Mouse (Mus musculus) bone marrow, adult 2 months (tissue): ENCODE measurements around the gene D16Ertd472e. TPM values are rescaled to one million over a fixed set of nuclear protein-coding genes. Genes with fewer than 3 reads are reported as not detected.
"Not testable (repeated sequence)": the region's sequence is repeated elsewhere in the genome, so short reads cannot be mapped to it uniquely, and the experiment has no call there.

ENCODE experiments used
- H3K27ac ChIP-seq: fragments of 200-500 bp; 2 replicates; pipeline ENCODE4 v1.5.1; 2012; ENCODE audit warnings: low read depth, mild to moderate bottlenecking, control low read depth, inconsistent platforms, low read length; ENCODE audit not compliant: control insufficient read depth, poor library complexity, insufficient read depth
- H3K4me1 ChIP-seq: fragments of 200-500 bp; 2 replicates; pipeline ENCODE4 v1.6.1; 2011; ENCODE audit warnings: low read length; ENCODE audit not compliant: control insufficient read depth, insufficient read depth
- H3K4me3 ChIP-seq: fragments of 200-500 bp; replicated peaks from 2 replicates; pipeline ENCODE3; 2011; ENCODE audit warnings: mild to moderate bottlenecking, low read depth, low read length, control low read depth; ENCODE audit not compliant: control insufficient read depth
- CTCF ChIP-seq: fragments of 200-500 bp; IDR thresholded peaks from 2 replicates; pipeline ENCODE4 v1.5.1; 2011; ENCODE audit warnings: low read length, control low read depth; ENCODE audit not compliant: control insufficient read depth, insufficient read depth
- POLR2A ChIP-seq: fragments of 200-500 bp; IDR thresholded peaks from 2 replicates; pipeline ENCODE4 v1.6.1; 2011; ENCODE audit warnings: low read depth, mild to moderate bottlenecking, control low read depth, low read length, borderline replicate concordance; ENCODE audit not compliant: control insufficient read depth
- WGBS: fragments of 180-500 bp; shearing (Covaris S2); methylation state at CpG from one replicate; pipeline ENCODE4 v1.1.7; 2018; 5-methylcytosine and 5-hydroxymethylcytosine counted together
- polyA plus RNA-seq: library from polyadenylated mRNA; stranded (reverse); fragments of >200 nt; gene quantifications from 2 replicates; pipeline ENCODE4 v1.2.4, GENCODE M21; 2011; ENCODE audit warnings: low replicate concordance; ENCODE audit not compliant: missing spikeins, insufficient read depth, insufficient read length

D16Ertd472e gene
- polyA plus RNA-seq, 1 experiment = 3.8 TPM

GRCm38 (mm10) chr16:78537322-78537721, 39.2 kb downstream of the D16Ertd472e start:
- no peak overlapping the region for H3K27ac ChIP-seq
- TF ChIP-seq POLR2A = no peak
- no peak for TF ChIP-seq CTCF
- WGBS = 65% methylated on average over 7 of the region's 7 CpGs
- H3K4me1 ChIP-seq = peaks cover 4% of the 10 kb centered on the region; the same call in 1 of the 2 replicates
- H3K4me3 ChIP-seq = no peak overlapping the region

GRCm38 (mm10) chr16:78534468-78534867, 42.0 kb downstream of the D16Ertd472e start:
- Histone ChIP-seq H3K4me1 (peaks cover 1% of the 10 kb centered on the region; the same call in 1 of the 2 replicates), H3K4me3 (no peak overlapping the region), H3K27ac (no peak overlapping the region)
- TF ChIP-seq CTCF (no peak), POLR2A (no peak)
- WGBS = 76% methylated on average over 8 of the region's 8 CpGs

DNA sequence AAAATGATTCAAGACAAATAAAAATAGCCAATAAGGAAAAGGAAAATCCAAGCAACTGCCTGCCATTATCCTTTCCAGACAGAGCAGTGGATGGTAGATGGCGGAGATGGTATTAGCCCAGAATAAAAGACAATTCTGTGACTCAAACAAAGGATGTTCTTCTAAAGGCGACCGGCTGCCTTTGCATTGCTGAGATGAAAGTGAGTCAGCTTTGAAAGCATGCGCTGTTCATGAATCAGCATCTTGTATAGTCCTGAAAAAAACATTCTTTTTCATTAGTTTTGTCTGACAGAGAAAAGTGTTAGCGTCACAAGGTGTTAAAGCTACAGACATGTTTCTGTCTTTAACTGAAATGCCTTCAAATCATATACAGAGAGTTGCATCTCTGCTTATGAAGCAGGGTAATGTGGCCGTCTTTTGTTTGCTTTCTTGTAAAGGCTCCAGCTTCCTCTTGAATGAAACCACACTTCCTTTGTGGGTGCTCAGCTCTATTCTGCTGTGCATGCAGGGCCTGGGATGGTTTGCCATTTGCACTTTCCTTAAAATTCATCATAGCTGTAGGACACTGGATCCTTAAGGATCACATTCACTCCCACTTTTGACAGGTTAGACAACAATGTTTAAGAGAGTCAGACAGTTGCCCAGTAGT, 44.4 kb downstream of the D16Ertd472e start:
- 16% methylated on average over 6 of the region's 6 CpGs for WGBS
- H3K4me1 ChIP-seq = no peaks in the 10 kb centered on the region; the same call in 1 of the 2 replicates
- H3K27ac ChIP-seq = no peak overlapping the region
- no peak for TF ChIP-seq POLR2A
- TF ChIP-seq CTCF = no peak
- H3K4me3 ChIP-seq = no peak overlapping the region

- no peak for TF ChIP-seq CTCF
- TF ChIP-seq POLR2A = no peak
- Histone ChIP-seq H3K27ac (no peak overlapping the region), H3K4me1 (no peaks in the 10 kb centered on the region; the same call in 1 of the 2 replicates), H3K4me3 (no peak overlapping the region)
- WGBS = 34% methylated on average over 4 of the region's 4 CpGs
Observed at GRCm38 (mm10) chr16:78522974-78523373, 53.5 kb downstream of the D16Ertd472e start.

DNA sequence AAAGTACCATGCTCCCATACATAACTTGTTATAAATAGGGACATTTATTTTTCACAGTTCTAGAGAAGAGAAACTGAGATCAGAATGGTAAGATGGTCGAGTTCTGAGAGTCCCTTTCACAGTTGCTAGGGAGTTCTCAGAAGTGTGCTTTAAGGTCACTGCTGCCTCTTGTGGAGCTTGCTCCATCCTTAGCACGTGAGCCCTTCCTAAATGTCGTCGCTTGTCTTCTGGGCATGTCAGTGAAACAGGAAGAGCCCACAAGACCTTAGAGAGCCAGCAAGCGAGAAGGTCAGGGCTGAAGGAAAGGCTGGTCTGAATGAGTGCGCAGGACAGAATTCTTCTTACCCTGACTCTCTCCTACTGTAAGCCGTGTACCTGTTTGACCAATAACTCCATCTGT, 57.8 kb downstream of the D16Ertd472e start:
- Histone ChIP-seq H3K4me1 (no peaks in the 10 kb centered on the region; the same call in 1 of the 2 replicates), H3K4me3 (no peak overlapping the region), H3K27ac (no peak overlapping the region)
- 42% methylated on average over 7 of the region's 7 CpGs for WGBS
- TF ChIP-seq CTCF = no peak
- TF ChIP-seq POLR2A = no peak

- no peak overlapping the region for H3K27ac ChIP-seq
- TF ChIP-seq POLR2A (no peak), CTCF (no peak)
- 82% methylated on average over 2 of the region's 2 CpGs for WGBS
- H3K4me3 ChIP-seq = no peak overlapping the region
- no peaks in the 10 kb centered on the region for H3K4me1 ChIP-seq
Observed at GRCm38 (mm10) chr16:78517171-78517570, 59.3 kb downstream of the D16Ertd472e start.

- Histone ChIP-seq H3K4me3 (no peak overlapping the region), H3K4me1 (no peaks in the 10 kb centered on the region), H3K27ac (no peak overlapping the region)
- WGBS = 53% methylated on average over 8 of the region's 8 CpGs
- no peak for TF ChIP-seq CTCF
- no peak for TF ChIP-seq POLR2A
Observed at GRCm38 (mm10) chr16:78511526-78511925, 65.0 kb downstream of the D16Ertd472e start.

DNA sequence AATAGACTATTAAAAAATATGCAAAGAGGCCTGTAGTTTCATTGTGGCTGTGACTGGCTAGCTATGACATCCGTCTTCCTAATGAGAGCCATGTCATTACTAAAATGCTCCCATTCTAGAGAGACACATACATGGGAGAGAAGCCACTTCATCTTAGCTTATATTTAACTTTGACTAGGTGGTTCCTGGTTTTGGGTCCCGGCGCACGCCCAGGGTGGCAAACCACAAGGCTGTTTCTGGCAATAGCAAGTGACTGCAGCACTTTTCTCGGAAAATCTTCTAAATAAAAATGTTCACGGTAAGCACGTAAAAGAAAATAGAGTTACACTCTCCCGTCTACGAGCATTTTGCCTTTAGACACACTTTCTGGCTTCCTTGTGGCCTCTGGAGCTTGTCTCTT, 74.0 kb downstream of the D16Ertd472e start:
- 15% methylated on average over 9 of the region's 9 CpGs for WGBS
- no peak overlapping the region for H3K27ac ChIP-seq

DNA sequence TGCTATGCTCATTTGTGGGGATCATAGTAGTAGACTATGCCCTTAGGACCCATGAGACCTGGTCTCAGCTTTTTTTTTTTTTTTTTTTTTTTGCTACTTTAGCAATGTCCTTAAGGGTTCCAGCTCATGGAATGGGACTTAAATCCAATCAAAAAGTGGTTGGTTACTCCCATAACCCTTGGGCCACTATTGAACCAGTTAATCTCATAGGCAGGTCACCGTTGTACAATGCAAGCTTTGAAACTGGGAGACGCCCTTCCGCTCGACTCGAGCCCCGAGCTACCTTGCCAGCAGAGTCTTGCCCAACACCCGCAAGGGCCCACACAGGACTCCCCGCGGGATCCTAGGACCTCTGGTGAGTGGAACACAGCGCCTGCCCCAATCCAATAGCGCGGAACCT, 83.8 kb downstream of the D16Ertd472e start:
- 95% methylated on average over 12 of the region's 12 CpGs for WGBS
- H3K27ac ChIP-seq, H3K4me1 ChIP-seq, H3K4me3 ChIP-seq: not testable (repeated sequence)

More for the DNA sequence above, 74.0 kb downstream of the D16Ertd472e start:
- no peak for TF ChIP-seq CTCF
- no peak for TF ChIP-seq POLR2A
- no peaks in the 10 kb centered on the region for H3K4me1 ChIP-seq
- no peak overlapping the region for H3K4me3 ChIP-seq
